Comparison of ENCODE assay signal across 8 mouse cellular contexts in genomic region chr9:58554908-58555684, GRCm38 (mm10). TPM values are rescaled to one million over a fixed set of nuclear protein-coding genes. Genes with fewer than 3 reads are reported as not detected.
DNase-seq lines count a peak whose midpoint lies in the region; ATAC-seq and TF ChIP-seq lines count a peak whose summit lies in the region.

Gene Cd276, minus strand, starts transcription at chr9:58555437.

- no peaks in the 10 kb centered on the region for H3K4me1 ChIP-seq in embryonic facial prominence, embryonic 11.5 days (ENCODE audit: control insufficient read depth, insufficient read depth, low read length)
- peaks cover 4% of the 10 kb centered on the region for H3K4me1 ChIP-seq in heart, adult 2 months (ENCODE audit: control insufficient read depth, insufficient read depth, low read length)
- peaks cover 12% of the 10 kb centered on the region; the same call in 1 of the 2 replicates for H3K4me1 ChIP-seq in kidney, embryonic 14.5 days (ENCODE audit: control insufficient read depth, insufficient read depth, low read length)
- H3K4me1 ChIP-seq in limb, embryonic 15.5 days, result peaks cover 36% of the 10 kb centered on the region

- H3K79me2 ChIP-seq in heart, adult 2 months (replicated peaks; ENCODE audit: control insufficient read depth, insufficient read depth, low read length), result no peaks in the 10 kb centered on the region
- H3K79me2 ChIP-seq in myocyte (ENCODE audit: control insufficient read depth, insufficient read depth), result peaks cover 44% of the 10 kb centered on the region

- peak within 1 kb of the TSS; percentile 68 for H3ac ChIP-seq in myocyte (ENCODE audit: control insufficient read depth, insufficient read length)

- no peaks in the 10 kb centered on the region for H3K9me3 ChIP-seq in embryonic facial prominence, embryonic 11.5 days (replicated peaks; ENCODE audit: control insufficient read depth, low read length)
- H3K9me3 ChIP-seq in kidney, embryonic 14.5 days (ENCODE audit: control insufficient read depth, low read length), result no peaks in the 10 kb centered on the region
- no peaks in the 10 kb centered on the region for H3K9me3 ChIP-seq in limb, embryonic 15.5 days

- H3K4me2 ChIP-seq in embryonic facial prominence, embryonic 11.5 days (ENCODE audit: low read depth, low read length), result peak within 1 kb of the TSS; percentile 85
- H3K4me2 ChIP-seq in kidney, embryonic 14.5 days (replicated peaks; ENCODE audit: low read depth, low read length), result peak within 1 kb of the TSS; percentile 89
- H3K4me2 ChIP-seq in limb, embryonic 15.5 days, result peak within 1 kb of the TSS; percentile 68
- H3K4me2 ChIP-seq in myocyte (ENCODE audit: low read depth), result peak within 1 kb of the TSS; percentile 86

- TF ChIP-seq EP300 in heart, adult 2 months (IDR thresholded peaks at IDR 0.05; ENCODE audit: insufficient read depth, low read depth, low read length), result no peak

- peak within 1 kb of the TSS; percentile 97 for H3K9ac ChIP-seq in embryonic facial prominence, embryonic 11.5 days (replicated peaks; ENCODE audit: low read length)
- H3K9ac ChIP-seq in heart, adult 2 months (ENCODE audit: low read depth, low read length), result peak within 1 kb of the TSS; percentile 96
- H3K9ac ChIP-seq in kidney, embryonic 14.5 days (ENCODE audit: low read depth, low read length), result peak within 1 kb of the TSS; percentile 95
- H3K9ac ChIP-seq in limb, embryonic 15.5 days, result peak within 1 kb of the TSS; percentile 96

- TF ChIP-seq POLR2A in heart, adult 2 months (IDR thresholded peaks at IDR 0.05; ENCODE audit: insufficient read depth, low read depth, low read length), result no peak
- TF ChIP-seq POLR2A in myocyte (IDR thresholded peaks at IDR 0.05; ENCODE audit: insufficient read length, low read depth), result peak; percentile 36

- no peaks in the 10 kb centered on the region for H3K27me3 ChIP-seq in embryonic facial prominence, embryonic 11.5 days (ENCODE audit: control insufficient read depth, insufficient read depth, low read length)
- H3K27me3 ChIP-seq in heart, adult 2 months (ENCODE audit: control insufficient read depth, insufficient read depth, low read length), result no peaks in the 10 kb centered on the region
- no peaks in the 10 kb centered on the region for H3K27me3 ChIP-seq in kidney, embryonic 14.5 days (ENCODE audit: control insufficient read depth, insufficient read depth, low read length)
- no peaks in the 10 kb centered on the region for H3K27me3 ChIP-seq in limb, embryonic 15.5 days
- H3K27me3 ChIP-seq in myocyte (ENCODE audit: control insufficient read depth, insufficient read depth, insufficient read length), result no peaks in the 10 kb centered on the region

- peak within 1 kb of the TSS; percentile 84 for H3K27ac ChIP-seq in embryonic facial prominence, embryonic 11.5 days (replicated peaks; ENCODE audit: low read depth, low read length)
- H3K27ac ChIP-seq in heart, adult 2 months, result peak within 1 kb of the TSS; percentile 90
- peak within 1 kb of the TSS; percentile 92 for H3K27ac ChIP-seq in kidney, embryonic 14.5 days (ENCODE audit: low read depth, low read length)
- H3K27ac ChIP-seq in limb, embryonic 15.5 days, result peak within 1 kb of the TSS; percentile 97

- ATAC-seq in embryonic facial prominence, embryonic 11.5 days (replicated peaks; ENCODE audit: insufficient number of reproducible peaks, low FRiP score, low TSS enrichment, low read depth), result peak; percentile 78
- ATAC-seq in kidney, embryonic 14.5 days (ENCODE audit: low FRiP score, low TSS enrichment), result peak; percentile 81
- peak; percentile 72 for ATAC-seq in limb, embryonic 15.5 days (ENCODE audit: insufficient number of reproducible peaks, low FRiP score, low TSS enrichment, low read depth)

- TF ChIP-seq CTCF in heart, adult 2 months (IDR thresholded peaks at IDR 0.05), result no peak

- H3K36me3 ChIP-seq in embryonic facial prominence, embryonic 11.5 days (replicated peaks; ENCODE audit: control insufficient read depth, insufficient read depth, low read depth, low read length), result no peaks in the 10 kb centered on the region
- H3K36me3 ChIP-seq in heart, adult 2 months (ENCODE audit: control insufficient read depth, insufficient read depth, low read length), result no peaks in the 10 kb centered on the region
- H3K36me3 ChIP-seq in kidney, embryonic 14.5 days (ENCODE audit: control insufficient read depth, insufficient read depth, low read length), result no peaks in the 10 kb centered on the region
- no peaks in the 10 kb centered on the region for H3K36me3 ChIP-seq in limb, embryonic 15.5 days
- H3K36me3 ChIP-seq in myocyte (ENCODE audit: control insufficient read depth, insufficient read depth), result no peaks in the 10 kb centered on the region

- intact Hi-C loops in heart, adult 2 months (cut with DNase I), result no loop called here

- peak within 1 kb of the TSS; percentile 78 for H3K4me3 ChIP-seq in embryonic facial prominence, embryonic 11.5 days (ENCODE audit: low read depth, low read length)
- H3K4me3 ChIP-seq in heart, adult 2 months, result peak within 1 kb of the TSS; percentile 81
- H3K4me3 ChIP-seq in kidney, embryonic 14.5 days (ENCODE audit: low read length), result peak within 1 kb of the TSS; percentile 90
- H3K4me3 ChIP-seq in limb, embryonic 15.5 days, result peak within 1 kb of the TSS; percentile 84
- H3K4me3 ChIP-seq in myocyte, result peak within 1 kb of the TSS; percentile 48

- under 1% methylated on average over 60 of the region's 68 CpGs for WGBS in embryonic facial prominence, embryonic 11.5 days
- 1% methylated on average over 68 of the region's 68 CpGs for WGBS in heart, adult 2 months
- WGBS in kidney, embryonic 14.5 days, result under 1% methylated on average over 66 of the region's 68 CpGs
- under 1% methylated on average over 66 of the region's 68 CpGs for WGBS in limb, embryonic 15.5 days

- DNase-seq in urinary bladder, adult 2 months (ENCODE audit: low spot score), result peak; percentile 53
- DNase-seq in urinary bladder, postnatal 10 days (ENCODE audit: low spot score), result no peak
- peak; percentile 85 for DNase-seq in embryonic facial prominence, embryonic 11.5 days (ENCODE audit: low spot score)
- peak; percentile 68 to 75 for DNase-seq in heart, adult 2 months
- DNase-seq in urinary bladder, postnatal 4 days (ENCODE audit: low spot score in 2 of 2), result peak; percentile 56 to 75

TF ChIP-seq in myocyte, 11 proteins besides CTCF, POLR2A, EP300 and RAD21:
- TF ChIP-seq SRF (IDR thresholded peaks at IDR 0.05; ENCODE audit: control insufficient read depth, insufficient read length, low read depth) (no peak), TCF12 (IDR thresholded peaks at IDR 0.05; ENCODE audit: insufficient read depth, poor library complexity, severe bottlenecking) (peak; percentile 30), REST (IDR thresholded peaks at IDR 0.05; ENCODE audit: insufficient read depth, insufficient read length) (no peak), USF1 (IDR thresholded peaks at IDR 0.05; ENCODE audit: low read depth) (no peak), MYOG (IDR thresholded peaks at IDR 0.05; ENCODE audit: control insufficient read depth in 1 of 3, insufficient read depth in 1 of 3, insufficient read length in 2 of 3, low read depth in 2 of 3) (peak in 2 of 3 experiments; percentile 42 to 71), MAX (IDR thresholded peaks at IDR 0.05; ENCODE audit: low read depth) (no peak), TCF3 (IDR thresholded peaks at IDR 0.05; ENCODE audit: insufficient read length, low read depth) (no peak), POLR2AphosphoS2 (IDR thresholded peaks at IDR 0.05; ENCODE audit: insufficient read length, low read depth) (peak; percentile 12), MYOD1 (IDR thresholded peaks at IDR 0.05; ENCODE audit: control insufficient read depth in 1 of 3, insufficient read length in 2 of 3, low read depth in 2 of 3) (peak; percentile 11 to 57 (median 13)), CEBPB (IDR thresholded peaks at IDR 0.05; ENCODE audit: insufficient read depth, poor library complexity, severe bottlenecking) (peak; percentile 55; the same call in 1 of the 2 replicates), E2F4 (IDR thresholded peaks at IDR 0.05; ENCODE audit: insufficient read depth) (no peak)

RNA-seq across cellular contexts. Expression of gene Cd276, which starts in this region (rescaled TPM):
- 9.3 and 11.2 TPM in 2 replicates for polyA plus RNA-seq in urinary bladder, adult 2 months (2012; rRNA removed)
- 42.8 and 46.9 TPM in 2 replicates for polyA plus RNA-seq in embryonic facial prominence, embryonic 11.5 days (2014; fragmentation: Nextera tagmentation; extraction: Ambion mirVana)
- 1 to 10 TPM; 8.5 to 10.0 TPM for total RNA-seq in heart, adult 2 months (2021)
- polyA plus RNA-seq in heart, adult 2 months (2012; rRNA removed), result 7.1 and 7.8 TPM in 2 replicates
- 25.3 and 45.4 TPM in 2 replicates for polyA plus RNA-seq in kidney, embryonic 14.5 days (2014; fragmentation: Nextera tagmentation; extraction: Ambion mirVana)
- polyA plus RNA-seq in limb, embryonic 15.5 days (2015; fragmentation: Nextera tagmentation; extraction: Ambion mirVana), result 57.5 and 59.2 TPM in 2 replicates
- polyA plus RNA-seq in myocyte (2012; fragmentation: generic; extraction: Trizol), result 49.5 TPM
